Mouse (Mus musculus) lung, adult 2 months (tissue): Measurements from ENCODE around the gene Cc2d2b. TPM values are rescaled to one million over a fixed set of nuclear protein-coding genes. Genes with fewer than 3 reads are reported as not detected.

ENCODE experiments used
- DNase-seq: peaks from one replicate; pipeline ENCODE4 v3.0.0; 2022
- H3K4me1 ChIP-seq: fragments of 200-500 bp; 2 replicates; pipeline ENCODE4 v1.6.1; 2011; ENCODE audit warnings: low read length; ENCODE audit not compliant: control insufficient read depth, insufficient read depth
- H3K4me3 ChIP-seq: fragments of 200-500 bp; replicated peaks from 2 replicates; pipeline ENCODE3; 2011; ENCODE audit warnings: low read depth, mild to moderate bottlenecking, control low read depth, low read length; ENCODE audit errors: extremely low read depth
- CTCF ChIP-seq: fragments of 200-500 bp; IDR thresholded peaks from 2 replicates; pipeline ENCODE4 v1.5.1; 2011; ENCODE audit warnings: mild to moderate bottlenecking, low read length, control low read depth; ENCODE audit not compliant: insufficient read depth
- POLR2A ChIP-seq: fragments of 200-500 bp; IDR thresholded peaks from 2 replicates; pipeline ENCODE4 v1.6.1; 2011; ENCODE audit warnings: low read depth, mild to moderate bottlenecking, control low read depth, low read length, borderline replicate concordance; ENCODE audit errors: extremely low read depth
- WGBS: fragments of 180-500 bp; shearing (Covaris S2); methylation state at CpG from one replicate; pipeline ENCODE4 v1.1.7; 2018; 5-methylcytosine and 5-hydroxymethylcytosine counted together
- polyA plus RNA-seq: library from polyadenylated mRNA; depleted of rRNA; stranded (reverse); fragments of >200 nt; gene quantifications from 2 replicates; pipeline ENCODE4 v1.2.3, GENCODE M21; 2012

Gene Cc2d2b
- polyA plus RNA-seq, 1 experiment: 0.02 TPM

GRCm38 (mm10) chr19:40830703-40831415, 82.3 kb downstream of the Cc2d2b start, which contains the start of gene Ccnj:
Gene Ccnj, plus strand, starts transcription at chr19:40831279.
- H3K4me1 ChIP-seq: peaks cover 3% of the 10 kb centered on the region
- DNase-seq: peak; percentile 96
- TF ChIP-seq POLR2A (peak; percentile 64), CTCF (no peak)
- 0% methylated on average over 71 of the region's 71 CpGs for WGBS
- H3K4me3 ChIP-seq: peak within 1 kb of the TSS; percentile 78

GRCm38 (mm10) chr19:40831416-40832201, 83.1 kb downstream of the Cc2d2b start:
- DNase-seq: peak; percentile 64
- Histone ChIP-seq H3K4me1 (peaks cover 3% of the 10 kb centered on the region), H3K4me3 (peak overlapping the region; percentile 76)
- TF ChIP-seq POLR2A: 0 out of 2 replicates have a peak, but pooled peaks have one; percentile 5
- no peak for TF ChIP-seq CTCF
- under 1% methylated on average over 75 of the region's 76 CpGs for WGBS

GRCm38 (mm10) chr19:40832361-40832760, 83.8 kb downstream of the Cc2d2b start:
- no peak for DNase-seq
- H3K4me1 ChIP-seq: peaks cover 3% of the 10 kb centered on the region
- 9% methylated on average over 5 of the region's 5 CpGs for WGBS
- H3K4me3 ChIP-seq: peak overlapping the region; percentile 76
- 0 out of 2 replicates have a peak, but pooled peaks have one; percentile 16 for TF ChIP-seq POLR2A
- TF ChIP-seq CTCF: no peak

- WGBS: 77% methylated on average over 6 of the region's 6 CpGs
- peaks cover 4% of the 10 kb centered on the region for H3K4me1 ChIP-seq
- DNase-seq: no peak
These were observed 85.9 kb downstream of the Cc2d2b start for GRCm38 (mm10) chr19:40834436-40834835.

GRCm38 (mm10) chr19:40838205-40838604, 89.7 kb downstream of the Cc2d2b start:
- DNase-seq: peak; percentile 31
- no peak for TF ChIP-seq CTCF
- TF ChIP-seq POLR2A: no peak
- Histone ChIP-seq H3K4me1 (peaks cover 14% of the 10 kb centered on the region), H3K4me3 (no peak overlapping the region)
- WGBS: 71% methylated on average over 7 of the region's 7 CpGs

More at GRCm38 (mm10) chr19:40834436-40834835, 85.9 kb downstream of the Cc2d2b start:
- TF ChIP-seq POLR2A: no peak
- TF ChIP-seq CTCF: no peak
- H3K4me3 ChIP-seq: no peak overlapping the region

- Histone ChIP-seq H3K4me1 (peaks cover 14% of the 10 kb centered on the region), H3K4me3 (no peak overlapping the region)
- no peak for TF ChIP-seq POLR2A
- no peak for TF ChIP-seq CTCF
- WGBS: 43% methylated on average over 6 of the region's 6 CpGs
- DNase-seq: no peak
These were observed 91.8 kb downstream of the Cc2d2b start for GRCm38 (mm10) chr19:40840303-40840702.

- DNase-seq: no peak
- TF ChIP-seq CTCF (no peak), POLR2A (no peak)
These were observed 92.5 kb downstream of the Cc2d2b start for GRCm38 (mm10) chr19:40841083-40841482.

GRCm38 (mm10) chr19:40841593-40841992, 93.0 kb downstream of the Cc2d2b start:
- no peak overlapping the region for H3K4me3 ChIP-seq
- 79% methylated on average over 13 of the region's 13 CpGs for WGBS
- no peak for DNase-seq

More at GRCm38 (mm10) chr19:40841083-40841482, 92.5 kb downstream of the Cc2d2b start:
- Histone ChIP-seq H3K4me3 (no peak overlapping the region), H3K4me1 (peaks cover 14% of the 10 kb centered on the region)
- 56% methylated on average over 6 of the region's 6 CpGs for WGBS

GRCm38 (mm10) chr19:40844731-40845130, 96.2 kb downstream of the Cc2d2b start:
- DNase-seq: no peak
- Histone ChIP-seq H3K4me3 (no peak overlapping the region), H3K4me1 (peaks cover 10% of the 10 kb centered on the region)
- 82% methylated on average over 13 of the region's 13 CpGs for WGBS
- TF ChIP-seq CTCF (no peak), POLR2A (no peak)

More at GRCm38 (mm10) chr19:40841593-40841992, 93.0 kb downstream of the Cc2d2b start:
- TF ChIP-seq CTCF (no peak), POLR2A (no peak)
- peaks cover 14% of the 10 kb centered on the region for H3K4me1 ChIP-seq

GRCm38 (mm10) chr19:40849391-40849790, 100.8 kb downstream of the Cc2d2b start:
- no peaks in the 10 kb centered on the region for H3K4me1 ChIP-seq
- 83% methylated on average over 12 of the region's 12 CpGs for WGBS
- no peak for DNase-seq
- no peak for TF ChIP-seq CTCF
- TF ChIP-seq POLR2A: no peak
- no peak overlapping the region for H3K4me3 ChIP-seq
